Mouse (Mus musculus) forebrain, embryonic 13.5 days (tissue): ENCODE measurements at regions not wholly inside any gene's neighbourhood (a gene's known extent, or its start where the extent isn't known, plus 50 kb on each side); places are given as distances from the start of the nearest gene placed in this dataset.

Experiments
- ATAC-seq: fragments of 200-750 bp; cut with Nextera tagmentation; 2 replicates; pipeline ENCODE4 v1.8.0; 2017
- H3K27ac ChIP-seq: fragments of 300-500 bp; sonication (generic); 2 replicates; pipeline ENCODE4 v1.5.1; 2015; ENCODE audit warnings: inconsistent platforms, mild to moderate bottlenecking, moderate library complexity
- H3K27me3 ChIP-seq: fragments of 300-500 bp; sonication (generic); 2 replicates; pipeline ENCODE4 v1.6.1; 2015; ENCODE audit warnings: mild to moderate bottlenecking, inconsistent platforms
- H3K36me3 ChIP-seq: fragments of 300-500 bp; sonication (generic); 2 replicates; pipeline ENCODE4 v1.6.1; 2015; ENCODE audit warnings: mild to moderate bottlenecking, inconsistent platforms; ENCODE audit not compliant: poor library complexity, severe bottlenecking
- H3K4me1 ChIP-seq: fragments of 300-500 bp; sonication (generic); 2 replicates; pipeline ENCODE4 v1.6.1; 2015; ENCODE audit warnings: inconsistent platforms
- H3K4me2 ChIP-seq: fragments of 300-500 bp; sonication (generic); 2 replicates; pipeline ENCODE4 v1.6.1; 2015; ENCODE audit warnings: inconsistent platforms, mild to moderate bottlenecking, moderate library complexity
- H3K4me3 ChIP-seq: fragments of 300-500 bp; sonication (generic); 2 replicates; pipeline ENCODE4 v1.5.1; 2015; ENCODE audit warnings: mild to moderate bottlenecking, inconsistent platforms
- H3K9ac ChIP-seq: fragments of 300-500 bp; sonication (generic); 2 replicates; pipeline ENCODE4 v1.6.1; 2015; ENCODE audit warnings: mild to moderate bottlenecking, inconsistent platforms
- H3K9me3 ChIP-seq: fragments of 300-500 bp; sonication (generic); replicated peaks from 2 replicates; pipeline ENCODE4 v1.6.1; 2016; ENCODE audit warnings: inconsistent platforms
- whole genome bisulfite sequencing: fragments of 180-500 bp; shearing (Covaris S2); methylation state at CpG from one replicate; pipeline ENCODE4 v1.1.7; 2015; 5-methylcytosine and 5-hydroxymethylcytosine counted together

- WGBS, result 93% methylated on average over 1 of the region's 1 CpGs
- Histone ChIP-seq H3K9me3 (peaks cover 8% of the 10 kb centered on the region; the same call in 1 of the 2 replicates), H3K27ac (no peak overlapping the region), H3K9ac (no peak overlapping the region), H3K4me1 (no peaks in the 10 kb centered on the region), H3K36me3 (no peaks in the 10 kb centered on the region), H3K4me2 (no peak overlapping the region), H3K4me3 (no peak overlapping the region), H3K27me3 (no peaks in the 10 kb centered on the region)
- ATAC-seq, result no peak
Observed at GRCm38 (mm10) chr6:59556668-59557310, 130.7 kb upstream of the Gprin3 start.

GRCm38 (mm10) chr6:59537025-59537424 is 110.9 kb upstream of the Gprin3 start:
- Histone ChIP-seq H3K4me2 (no peak overlapping the region), H3K9ac (no peak overlapping the region), H3K9me3 (no peaks in the 10 kb centered on the region), H3K27me3 (no peaks in the 10 kb centered on the region), H3K36me3 (no peaks in the 10 kb centered on the region), H3K4me3 (no peak overlapping the region), H3K4me1 (no peaks in the 10 kb centered on the region), H3K27ac (no peak overlapping the region)
- ATAC-seq, result no peak
- WGBS, result 73% methylated on average over 2 of the region's 2 CpGs

- Histone ChIP-seq H3K27ac (no peak overlapping the region), H3K4me2 (no peak overlapping the region), H3K4me3 (no peak overlapping the region), H3K9ac (no peak overlapping the region), H3K27me3 (no peaks in the 10 kb centered on the region), H3K4me1 (no peaks in the 10 kb centered on the region), H3K36me3 (no peaks in the 10 kb centered on the region), H3K9me3 (no peaks in the 10 kb centered on the region)
- WGBS, result 93% methylated on average over 1 of the region's 1 CpGs
- no peak for ATAC-seq
Observed at GRCm38 (mm10) chr6:59524940-59525265, 98.8 kb upstream of the Gprin3 start.

GRCm38 (mm10) chr6:59524095-59524939 is 98.2 kb upstream of the Gprin3 start:
- Histone ChIP-seq H3K27ac (no peak overlapping the region), H3K9ac (no peak overlapping the region), H3K36me3 (no peaks in the 10 kb centered on the region), H3K9me3 (no peaks in the 10 kb centered on the region), H3K4me3 (no peak overlapping the region), H3K4me1 (no peaks in the 10 kb centered on the region), H3K4me2 (no peak overlapping the region), H3K27me3 (no peaks in the 10 kb centered on the region)
- 98% methylated on average over 1 of the region's 1 CpGs for whole genome bisulfite sequencing
- no peak for ATAC-seq

- Histone ChIP-seq H3K4me3 (no peak overlapping the region), H3K4me2 (no peak overlapping the region), H3K9ac (no peak overlapping the region), H3K9me3 (no peaks in the 10 kb centered on the region), H3K27ac (no peak overlapping the region), H3K4me1 (no peaks in the 10 kb centered on the region), H3K27me3 (no peaks in the 10 kb centered on the region), H3K36me3 (no peaks in the 10 kb centered on the region)
- ATAC-seq, result no peak
Observed at GRCm38 (mm10) chr6:59522960-59523359, 96.9 kb upstream of the Gprin3 start.

GRCm38 (mm10) chr6:59500818-59501217 is 74.7 kb upstream of the Gprin3 start:
- 44% methylated on average over 1 of the region's 1 CpGs for WGBS
- H3K4me1 ChIP-seq, result no peaks in the 10 kb centered on the region
- H3K4me2 ChIP-seq, result no peak overlapping the region
- H3K9ac ChIP-seq, result no peak overlapping the region
- H3K4me3 ChIP-seq, result no peak overlapping the region
- no peaks in the 10 kb centered on the region for H3K36me3 ChIP-seq
- no peak overlapping the region for H3K27ac ChIP-seq
- no peak for ATAC-seq
- no peaks in the 10 kb centered on the region for H3K9me3 ChIP-seq
- no peaks in the 10 kb centered on the region for H3K27me3 ChIP-seq

- ATAC-seq, result no peak
- WGBS, result 67% methylated on average over 1 of the region's 1 CpGs
- no peaks in the 10 kb centered on the region for H3K27me3 ChIP-seq
Observed at GRCm38 (mm10) chr6:59498800-59499199, 72.7 kb upstream of the Gprin3 start.

GRCm38 (mm10) chr6:59498079-59498478 is 72.0 kb upstream of the Gprin3 start:
- no peaks in the 10 kb centered on the region for H3K4me1 ChIP-seq
- no peaks in the 10 kb centered on the region for H3K36me3 ChIP-seq
- ATAC-seq, result peak; percentile 58
- no peak overlapping the region for H3K4me3 ChIP-seq
- H3K4me2 ChIP-seq, result no peak overlapping the region
- no peaks in the 10 kb centered on the region for H3K9me3 ChIP-seq
- no peaks in the 10 kb centered on the region for H3K27me3 ChIP-seq
- 37% methylated on average over 7 of the region's 7 CpGs for whole genome bisulfite sequencing
- no peak overlapping the region for H3K9ac ChIP-seq
- H3K27ac ChIP-seq, result no peak overlapping the region

More at GRCm38 (mm10) chr6:59498800-59499199, 72.7 kb upstream of the Gprin3 start:
- no peak overlapping the region for H3K9ac ChIP-seq
- H3K4me1 ChIP-seq, result no peaks in the 10 kb centered on the region
- no peak overlapping the region for H3K4me2 ChIP-seq
- H3K4me3 ChIP-seq, result no peak overlapping the region
- H3K9me3 ChIP-seq, result no peaks in the 10 kb centered on the region
- H3K36me3 ChIP-seq, result no peaks in the 10 kb centered on the region
- H3K27ac ChIP-seq, result no peak overlapping the region

GRCm38 (mm10) chr6:59489001-59489575 is 63.0 kb upstream of the Gprin3 start:
- no peak overlapping the region for H3K9ac ChIP-seq
- peak; percentile 93 for ATAC-seq
- H3K27ac ChIP-seq, result no peak overlapping the region
- H3K9me3 ChIP-seq, result no peaks in the 10 kb centered on the region
- H3K4me3 ChIP-seq, result no peak overlapping the region
- 81% methylated on average over 3 of the region's 3 CpGs for WGBS
- no peaks in the 10 kb centered on the region for H3K36me3 ChIP-seq
- no peaks in the 10 kb centered on the region for H3K27me3 ChIP-seq
- no peaks in the 10 kb centered on the region for H3K4me1 ChIP-seq
- no peak overlapping the region for H3K4me2 ChIP-seq

GRCm38 (mm10) chr6:59488386-59488785 is 62.3 kb upstream of the Gprin3 start:
- Histone ChIP-seq H3K4me3 (no peak overlapping the region), H3K9me3 (no peaks in the 10 kb centered on the region), H3K27ac (no peak overlapping the region; the same call in 1 of the 2 replicates), H3K36me3 (no peaks in the 10 kb centered on the region), H3K4me1 (no peaks in the 10 kb centered on the region), H3K27me3 (no peaks in the 10 kb centered on the region), H3K4me2 (no peak overlapping the region), H3K9ac (no peak overlapping the region)
- WGBS, result 69% methylated on average over 1 of the region's 1 CpGs
- ATAC-seq, result no peak

- no peak overlapping the region for H3K4me3 ChIP-seq
- no peak for ATAC-seq
- WGBS, result 95% methylated on average over 3 of the region's 3 CpGs
Observed at GRCm38 (mm10) chr6:59484004-59484403, 57.9 kb upstream of the Gprin3 start.

GRCm38 (mm10) chr6:59483587-59483986 is 57.5 kb upstream of the Gprin3 start:
- H3K9ac ChIP-seq, result no peak overlapping the region
- no peak overlapping the region for H3K4me3 ChIP-seq
- H3K36me3 ChIP-seq, result no peaks in the 10 kb centered on the region
- H3K27ac ChIP-seq, result no peak overlapping the region
- WGBS, result 14% methylated on average over 3 of the region's 3 CpGs
- no peaks in the 10 kb centered on the region for H3K9me3 ChIP-seq
- H3K27me3 ChIP-seq, result no peaks in the 10 kb centered on the region
- no peak overlapping the region for H3K4me2 ChIP-seq
- no peaks in the 10 kb centered on the region for H3K4me1 ChIP-seq
- peak; percentile 92 for ATAC-seq

More at GRCm38 (mm10) chr6:59484004-59484403, 57.9 kb upstream of the Gprin3 start:
- H3K36me3 ChIP-seq, result no peaks in the 10 kb centered on the region
- no peaks in the 10 kb centered on the region for H3K9me3 ChIP-seq
- H3K27ac ChIP-seq, result no peak overlapping the region
- no peak overlapping the region for H3K9ac ChIP-seq
- no peak overlapping the region for H3K4me2 ChIP-seq
- no peaks in the 10 kb centered on the region for H3K4me1 ChIP-seq
- H3K27me3 ChIP-seq, result no peaks in the 10 kb centered on the region
